Mouse (Mus musculus): ENCODE results near the gene Nrd1.

DNA sequence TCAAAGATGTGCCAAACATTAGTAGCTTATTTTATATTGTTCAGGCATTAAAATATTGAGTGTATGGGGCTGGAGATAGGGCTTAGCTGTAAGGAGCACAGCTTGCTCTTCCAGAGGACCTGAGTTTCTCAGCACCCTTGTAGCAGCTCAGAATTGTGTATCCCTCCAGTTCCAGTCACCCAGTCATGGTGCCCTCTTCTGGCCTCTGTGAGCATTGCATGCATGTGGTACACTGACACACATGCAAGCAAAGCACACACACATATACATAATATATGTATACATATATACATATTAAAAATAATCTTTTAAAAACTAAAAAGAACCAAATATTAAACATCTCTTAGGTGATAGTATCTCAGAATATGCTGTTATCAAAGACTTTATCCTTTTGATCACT is 35.9 kb downstream of the Nrd1 start:
- TF ChIP-seq CTCF (IDR thresholded peaks at IDR 0.05; ENCODE audit: low read depth, low read length): peak; percentile 43; the same call in 1 of the 2 replicates
- TF ChIP-seq POLR2A (IDR thresholded peaks at IDR 0.05; ENCODE audit: borderline replicate concordance, low read depth, low read length): no peak
